ENCODE assay signal across 22 mouse cellular contexts in the genomic region with DNA sequence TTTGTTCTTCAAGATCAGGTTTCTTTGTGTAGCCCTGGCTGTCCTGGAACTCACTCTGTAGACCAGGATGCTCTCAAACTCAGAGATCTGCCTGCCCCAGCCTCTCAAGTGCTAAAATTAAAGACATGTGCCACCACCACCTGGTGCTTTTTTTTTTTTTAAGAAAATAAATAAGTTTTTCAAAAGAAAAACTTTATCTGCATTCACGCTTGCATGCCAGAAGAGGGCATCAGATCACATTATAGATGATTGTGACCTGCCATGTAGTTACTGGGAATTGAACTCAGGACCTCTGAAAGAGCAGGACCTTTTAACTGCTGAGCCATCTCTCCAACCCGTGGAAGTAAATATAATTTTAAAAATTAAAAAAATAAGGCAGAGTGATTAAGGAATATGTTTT. TPM values are rescaled to one million over a fixed set of nuclear protein-coding genes. Genes with fewer than 3 reads are reported as not detected.
"Had no signal": no experiment of that assay in that cellular context is flagged by ENCODE, and none has a peak within 500 bp of the region (broad histone marks: within the 10 kb centered on the region; RNA-seq: fewer than 3 reads in every experiment).

No protein-coding gene starts in this region.

- H3K4me1 ChIP-seq: liver, embryonic 12.5 days; lung, embryonic 15.5 days; neural tube, embryonic 13.5 days had no signal

- H3K4me2 ChIP-seq: liver, embryonic 12.5 days; lung, embryonic 15.5 days; midbrain, embryonic 13.5 days; neural tube, embryonic 13.5 days had no signal

- H3K27ac ChIP-seq: liver, embryonic 12.5 days; lung, embryonic 15.5 days; midbrain, embryonic 13.5 days; neural tube, embryonic 13.5 days had no signal

- H3K9ac ChIP-seq: liver, embryonic 12.5 days; lung, embryonic 15.5 days; midbrain, embryonic 13.5 days; neural tube, embryonic 13.5 days had no signal

- H3K36me3 ChIP-seq: liver, embryonic 12.5 days; lung, embryonic 15.5 days; midbrain, embryonic 13.5 days; neural tube, embryonic 13.5 days had no signal

- H3K9me3 ChIP-seq: liver, embryonic 12.5 days; lung, embryonic 15.5 days; midbrain, embryonic 13.5 days; neural tube, embryonic 13.5 days had no signal

- ATAC-seq: liver, embryonic 12.5 days; midbrain, embryonic 13.5 days had no signal

- DNase-seq: kidney, adult 11 months; kidney, adult 9 months; kidney, postnatal 14 days; layer of hippocampus, adult 9-11 months; layer of hippocampus, postnatal 36 days; left cerebral cortex, postnatal 4 days; lung, postnatal 36 days; retina, postnatal 1 day; right cerebral cortex, postnatal 4 days; spleen, adult 18-20 months; thymus, adult 2 months; thymus, postnatal 36 days had no signal

- H3K27me3 ChIP-seq: liver, embryonic 12.5 days; lung, embryonic 15.5 days; midbrain, embryonic 13.5 days; neural tube, embryonic 13.5 days had no signal

- H3K4me3 ChIP-seq: liver, embryonic 12.5 days; lung, embryonic 15.5 days; midbrain, embryonic 13.5 days; neural tube, embryonic 13.5 days had no signal

RNA-seq across cellular contexts. Expression of a gene that starts 24.7 kb away (rescaled TPM):
- total RNA-seq: layer of hippocampus, postnatal 36 days; left cerebral cortex, postnatal 4 days; megakaryocyte progenitor cell, adult 5-6 weeks; monocyte, adult 5-6 weeks had no signal
- polyA plus RNA-seq: limb, embryonic 14.5 days; liver, embryonic 12.5 days; liver, embryonic 16.5 days; midbrain, embryonic 13.5 days; neural tube, embryonic 13.5 days; stomach, embryonic 14.5 days had no signal

RNA-seq across cellular contexts. Expression of a gene that starts 27.7 kb away (rescaled TPM):
- total RNA-seq: left cerebral cortex, postnatal 4 days; monocyte, adult 5-6 weeks had no signal
- polyA plus RNA-seq: midbrain, embryonic 13.5 days; neural tube, embryonic 13.5 days; testis, adult 2 months had no signal
